Mouse (Mus musculus): ENCODE results near the gene Polr1c.

Polr1c gene

DNA sequence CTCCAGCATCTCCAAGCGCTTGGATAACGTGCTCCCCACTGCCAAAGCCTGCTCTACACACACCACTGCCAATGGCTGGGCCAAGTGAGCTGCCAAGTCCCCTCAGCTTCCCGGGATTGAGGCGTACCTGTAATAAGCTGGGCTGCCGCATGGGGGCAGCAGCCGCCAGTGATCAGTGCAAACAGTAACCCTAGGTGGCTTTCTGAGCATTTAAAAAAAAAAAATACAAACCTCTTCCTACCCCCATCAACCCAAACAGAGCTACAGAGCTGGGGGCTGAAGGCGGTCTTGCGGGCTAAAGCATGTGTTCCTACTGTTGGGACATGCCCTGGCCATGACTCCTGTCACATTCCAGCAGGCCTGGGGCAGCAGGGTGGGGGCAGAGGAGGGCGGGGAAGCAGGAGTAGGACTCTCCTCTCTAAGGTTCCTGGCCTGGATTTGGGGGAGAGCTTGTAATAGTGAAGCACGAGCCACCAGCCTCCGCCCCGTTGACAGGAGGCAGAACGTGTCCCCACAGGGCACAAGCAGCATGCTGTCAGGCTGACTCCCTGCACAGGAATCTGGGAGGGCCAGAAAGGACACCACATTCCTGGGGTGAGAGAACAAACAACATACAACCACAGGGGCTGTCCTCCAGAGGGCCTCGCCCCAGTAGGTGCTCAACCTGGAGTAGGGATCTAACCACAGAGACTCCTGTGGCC lies 18.2 kb upstream of the Polr1c start:
- DNase-seq (ENCODE audit: low spot score): peak; percentile 77

DNA sequence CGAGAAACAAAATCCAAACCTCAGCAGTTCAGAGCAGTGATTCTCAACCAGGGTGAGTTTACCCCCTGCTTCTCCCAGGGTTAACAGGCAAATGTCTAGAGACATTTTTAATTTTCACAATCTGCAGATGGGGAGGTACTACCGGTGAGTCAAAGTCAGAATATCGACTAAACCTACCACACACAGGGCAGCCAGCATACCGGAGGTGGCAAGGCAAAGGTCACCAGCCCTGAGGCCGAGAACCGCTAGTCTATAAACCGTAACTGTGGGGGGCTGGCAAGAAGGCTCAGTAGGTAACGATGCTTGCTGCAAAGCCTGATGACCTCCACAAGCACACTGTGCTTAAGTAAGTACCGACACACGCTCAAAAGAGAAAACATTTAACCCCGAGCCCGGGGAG lies 17.6 kb upstream of the Polr1c start:
- DNase-seq (ENCODE audit: low spot score): no peak

DNA sequence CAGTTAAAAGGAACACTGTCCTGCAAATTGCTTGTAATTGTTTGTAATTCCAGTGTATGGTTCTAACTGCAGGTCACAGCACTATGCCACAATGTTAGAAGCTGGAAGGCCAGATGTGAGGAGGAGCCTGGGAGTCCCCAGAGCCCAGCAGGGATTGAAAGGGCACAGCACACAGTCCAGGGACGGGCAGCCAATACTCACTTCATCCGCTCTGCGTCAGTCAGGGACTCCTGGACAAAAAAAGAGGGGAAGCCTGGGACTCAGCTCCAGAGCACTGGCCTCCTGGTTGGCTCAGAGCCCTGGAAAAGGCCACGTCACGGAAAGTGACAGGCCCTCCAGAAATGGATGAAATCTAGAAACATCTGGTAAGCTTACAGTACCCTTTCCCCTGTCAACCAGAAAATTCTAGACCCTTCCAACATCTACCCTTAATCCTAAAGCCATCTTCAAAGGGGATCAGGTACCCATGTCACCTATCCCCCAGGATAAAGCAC lies 14.4 kb upstream of the Polr1c start:
- no peak for DNase-seq (ENCODE audit: low spot score)

DNA sequence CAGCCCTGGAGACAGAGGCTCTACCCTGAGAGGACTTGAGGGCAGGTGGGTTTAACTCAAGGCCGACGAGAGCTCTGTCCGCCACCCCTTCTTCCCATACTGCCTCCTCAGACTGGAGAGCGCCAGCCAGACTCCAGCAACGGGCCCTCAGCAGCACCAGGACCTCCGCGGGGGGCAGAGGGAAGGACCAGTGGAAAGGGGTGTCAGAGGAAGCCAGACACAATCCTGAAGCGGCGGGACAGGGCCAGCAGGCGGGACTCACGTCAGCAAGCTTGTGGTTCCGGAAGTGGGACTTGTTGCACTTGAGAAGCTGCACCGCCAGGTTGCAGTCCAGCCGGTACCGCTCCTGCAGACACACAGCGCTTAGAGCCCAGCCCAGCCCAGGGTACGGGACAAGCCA lies 11.8 kb upstream of the Polr1c start:
- DNase-seq (ENCODE audit: low spot score): no peak

DNA sequence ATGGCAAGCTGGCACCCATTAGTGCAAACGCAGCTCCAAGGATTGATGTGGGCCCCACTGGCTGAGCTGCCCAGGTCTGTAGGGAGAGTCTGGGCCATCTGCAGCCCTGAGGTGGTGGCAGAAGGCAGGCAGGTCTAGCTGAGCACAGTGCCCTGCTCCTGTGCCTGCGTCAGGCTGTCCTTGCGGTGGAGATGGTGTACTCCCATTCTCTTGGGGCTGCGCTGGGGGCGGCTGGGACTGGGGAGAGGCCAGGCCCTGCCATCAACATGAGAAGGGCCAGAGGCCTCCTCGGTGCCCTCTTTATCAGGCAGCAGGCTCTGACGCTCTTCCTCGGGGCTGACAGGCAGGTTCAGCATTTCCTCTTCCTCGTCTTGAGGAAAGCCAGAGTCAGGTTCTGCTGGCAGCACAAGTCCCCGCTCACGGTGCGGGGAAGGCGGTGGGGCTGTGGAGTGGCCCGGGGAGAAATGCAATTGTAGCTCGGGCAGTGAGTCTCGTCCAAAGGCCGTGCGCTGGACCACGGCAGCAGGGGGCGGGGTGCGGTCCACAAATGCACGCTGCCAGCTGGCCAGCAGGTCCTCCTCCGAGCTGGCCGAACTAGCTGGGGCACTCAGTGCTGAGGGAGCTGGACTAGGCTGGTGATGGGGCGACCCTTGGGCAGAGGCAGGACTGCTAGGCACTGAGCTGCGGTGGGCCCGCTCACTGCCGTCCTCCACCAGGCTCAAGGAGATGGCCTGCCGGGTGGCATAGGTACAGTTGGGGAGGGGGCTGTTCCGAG lies 10.6 kb upstream of the Polr1c start:
- DNase-seq (ENCODE audit: low spot score): no peak

DNA sequence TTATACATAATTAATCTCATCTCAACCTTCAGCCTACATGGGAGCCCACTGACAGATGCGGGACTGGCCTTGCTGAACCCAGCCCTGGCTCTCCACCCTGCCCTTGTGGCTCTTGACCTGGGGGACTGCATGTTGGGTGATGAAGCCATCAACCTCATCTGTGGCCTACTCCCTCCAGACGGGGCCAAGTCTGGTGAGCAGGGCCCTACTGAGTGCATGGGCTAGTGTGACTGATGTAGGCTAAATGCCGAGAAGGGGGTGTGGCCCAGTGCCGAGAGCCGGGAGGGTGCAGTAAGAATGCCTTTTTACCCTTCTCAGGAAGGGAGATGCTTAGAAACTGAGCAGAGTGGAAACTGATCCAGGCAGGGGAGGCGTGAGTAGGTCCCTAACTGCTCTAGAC lies 7.3 kb upstream of the Polr1c start:
- DNase-seq (ENCODE audit: low spot score): no peak

DNA sequence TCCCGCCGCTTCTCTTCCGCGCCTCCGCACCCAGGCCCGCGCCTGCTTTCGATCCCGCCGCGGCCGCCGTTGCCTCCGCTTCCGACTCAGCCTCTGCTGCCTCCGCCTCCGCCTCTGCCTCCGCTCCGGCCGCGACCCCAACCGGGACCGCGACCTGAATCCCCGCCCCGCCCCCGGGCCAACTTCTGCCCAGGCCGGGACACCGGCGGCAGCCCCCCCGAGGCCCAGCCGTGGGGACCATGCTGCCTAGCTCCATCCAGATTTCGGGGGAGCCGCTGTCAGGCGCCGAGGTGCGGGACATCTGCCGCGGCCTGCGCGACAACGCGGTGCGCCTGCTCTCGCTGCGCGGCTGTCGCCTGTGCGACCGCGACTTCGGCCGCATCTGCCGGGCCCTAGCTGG lies 6.3 kb upstream of the Polr1c start:
- DNase-seq (ENCODE audit: low spot score): no peak

DNA sequence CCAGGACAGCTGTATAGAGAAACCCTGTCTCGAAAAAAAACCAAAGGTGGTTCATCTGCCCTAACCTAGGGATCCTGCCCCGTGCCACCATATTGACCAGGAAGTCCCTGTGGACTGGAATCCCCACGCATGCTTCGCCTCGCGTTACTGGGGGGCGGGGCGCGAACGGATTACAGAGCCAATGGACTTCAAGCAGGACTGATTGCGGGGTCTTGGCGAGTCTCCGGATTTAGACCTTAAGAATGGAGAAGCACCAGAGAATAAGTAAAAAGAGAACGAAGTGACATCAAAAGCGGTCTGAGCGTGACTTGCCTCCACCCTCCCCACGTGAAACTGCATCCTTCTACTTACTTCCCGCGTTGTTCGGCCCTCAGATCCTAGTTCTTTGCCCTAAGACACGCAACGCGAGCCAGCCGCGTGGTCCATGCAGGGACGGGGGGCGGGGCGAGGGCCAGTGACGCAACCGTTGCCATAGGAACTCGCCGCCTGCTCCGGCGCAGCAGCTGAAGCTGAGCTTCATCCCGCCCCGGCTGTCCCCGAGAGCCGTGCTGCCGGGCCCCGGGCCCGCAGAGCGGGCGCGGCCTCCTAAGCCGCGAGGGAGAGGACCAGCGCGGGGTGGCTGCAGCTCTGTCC lies 5.7 kb upstream of the Polr1c start, which contains the start of gene Lrrc73:
Gene Lrrc73, plus strand, starts transcription at position 80 of the 633 bp plus-strand sequence.
- DNase-seq (ENCODE audit: low spot score): peak; percentile 96

DNA sequence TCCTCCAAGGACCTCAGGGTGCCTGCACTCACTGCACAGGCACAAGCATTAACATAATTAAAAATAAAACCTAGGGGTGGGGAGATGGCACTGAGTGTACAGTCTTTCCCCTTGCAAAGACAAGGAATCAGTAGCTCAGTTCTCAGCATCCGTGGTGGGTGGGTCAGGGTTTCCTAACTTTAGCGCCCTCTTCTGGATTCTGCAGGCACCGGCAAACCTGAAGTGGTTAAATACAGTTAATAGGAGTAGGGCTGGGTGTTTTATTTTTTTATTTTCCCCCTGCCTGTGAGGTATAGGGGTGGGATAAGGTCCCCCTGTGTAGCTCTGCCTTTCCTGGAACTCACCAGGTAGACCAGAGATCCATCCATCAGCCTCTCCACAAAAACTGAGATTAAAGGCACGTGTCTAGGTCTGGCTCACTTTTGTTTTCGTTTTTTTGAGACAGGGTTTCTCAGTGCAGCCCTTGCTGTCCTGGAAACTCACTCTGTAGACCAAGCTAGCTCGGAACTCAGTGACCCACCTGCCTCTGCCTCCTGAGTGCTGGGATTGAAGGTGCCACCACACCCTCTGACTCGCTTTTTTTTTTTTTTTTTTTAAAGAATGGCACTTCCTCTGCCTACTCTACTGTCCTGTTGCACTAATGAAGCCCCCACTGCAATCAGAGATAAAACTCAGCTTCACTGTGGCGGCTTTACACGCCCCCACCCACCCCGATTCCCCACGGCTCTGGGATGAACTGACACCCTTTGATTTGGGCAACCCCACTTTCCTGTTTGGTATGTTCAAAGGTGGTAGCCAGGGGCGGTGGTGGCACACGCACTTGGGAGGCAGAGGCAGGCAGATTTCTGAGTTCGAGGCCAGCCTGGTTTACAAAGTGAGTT lies 5.0 kb upstream of the Polr1c start:
- DNase-seq (ENCODE audit: low spot score): peak; percentile 69

DNA sequence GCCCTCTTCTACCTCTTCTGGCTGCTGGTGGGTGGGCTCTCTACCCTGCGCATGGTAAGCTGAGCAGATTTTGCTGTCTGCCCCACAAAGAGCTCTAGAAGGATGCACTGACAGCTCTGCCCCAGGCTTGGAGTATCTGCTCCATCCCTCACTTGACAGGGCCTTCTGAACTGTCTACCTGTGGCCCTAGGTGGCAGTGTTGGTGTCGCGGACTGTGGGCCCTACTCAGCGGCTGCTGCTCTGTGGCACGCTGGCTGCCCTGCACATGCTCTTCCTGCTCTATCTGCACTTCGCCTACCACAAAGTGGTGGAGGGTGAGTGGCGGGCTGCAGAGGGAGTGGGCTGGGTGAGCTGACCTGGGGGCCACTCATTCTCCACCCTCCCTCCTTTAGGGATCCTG lies 3.3 kb upstream of the Polr1c start:
- DNase-seq (ENCODE audit: low spot score): no peak

DNA sequence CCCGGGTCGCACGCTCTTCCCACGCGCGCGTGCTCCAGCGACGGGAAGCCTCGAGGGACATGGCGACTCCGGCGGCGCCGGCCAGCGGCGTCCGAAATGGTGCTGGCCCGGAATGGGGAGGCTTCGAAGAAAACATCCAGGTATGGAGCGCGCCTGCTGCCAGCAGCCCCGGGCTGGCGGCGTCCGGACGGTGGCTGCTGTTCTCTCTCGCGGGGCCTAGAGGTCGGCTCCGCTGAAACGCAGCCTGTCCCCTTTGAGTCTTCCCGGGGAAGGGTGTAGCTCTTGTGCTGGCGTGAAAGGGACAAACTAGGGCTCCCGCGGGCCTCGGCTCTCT lies 302 bp upstream of the Polr1c start:
- DNase-seq (ENCODE audit: low spot score): no peak

DNA sequence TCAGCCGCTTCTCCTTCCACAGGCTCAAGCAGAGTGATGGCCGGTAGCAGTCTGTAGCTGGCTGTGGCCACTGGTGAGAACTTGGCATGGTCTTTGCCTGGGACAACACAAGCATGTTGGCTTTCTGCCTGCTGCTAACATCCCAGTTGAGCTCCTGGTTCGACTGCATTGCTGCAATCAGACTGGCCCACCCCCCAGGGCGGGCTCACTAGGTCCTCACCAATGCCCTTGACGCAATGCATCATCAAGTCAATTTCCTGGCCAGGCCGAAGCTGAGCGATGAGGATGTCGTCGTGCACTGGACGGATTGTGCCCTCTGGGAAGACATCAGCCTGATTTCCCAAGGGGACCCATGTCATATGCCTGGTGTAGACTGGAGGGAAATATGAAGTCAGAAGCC lies 3.3 kb downstream of the Polr1c start:
- peak; percentile 3 for DNase-seq (ENCODE audit: low spot score)

DNA sequence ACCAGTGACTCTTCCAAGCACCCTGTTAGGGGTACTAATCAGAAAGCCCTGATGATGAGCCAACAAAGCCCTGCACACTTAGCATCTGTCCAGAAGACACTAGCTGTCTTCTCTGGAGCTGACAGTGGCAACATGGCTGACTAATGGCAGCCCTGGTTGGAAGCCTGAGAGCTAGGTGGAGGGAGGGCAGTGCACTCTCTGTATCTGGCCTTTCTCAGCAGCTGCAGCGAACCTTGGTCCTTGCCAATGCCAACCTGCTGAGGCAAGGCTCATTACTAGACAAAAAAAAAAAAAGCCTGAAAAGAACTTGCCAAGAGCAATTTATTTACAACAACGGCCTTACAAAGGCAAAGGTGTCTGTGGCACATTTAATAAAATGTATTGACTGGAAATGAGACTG lies 4.2 kb downstream of the Polr1c start:
- DNase-seq (ENCODE audit: low spot score): peak; percentile 11

DNA sequence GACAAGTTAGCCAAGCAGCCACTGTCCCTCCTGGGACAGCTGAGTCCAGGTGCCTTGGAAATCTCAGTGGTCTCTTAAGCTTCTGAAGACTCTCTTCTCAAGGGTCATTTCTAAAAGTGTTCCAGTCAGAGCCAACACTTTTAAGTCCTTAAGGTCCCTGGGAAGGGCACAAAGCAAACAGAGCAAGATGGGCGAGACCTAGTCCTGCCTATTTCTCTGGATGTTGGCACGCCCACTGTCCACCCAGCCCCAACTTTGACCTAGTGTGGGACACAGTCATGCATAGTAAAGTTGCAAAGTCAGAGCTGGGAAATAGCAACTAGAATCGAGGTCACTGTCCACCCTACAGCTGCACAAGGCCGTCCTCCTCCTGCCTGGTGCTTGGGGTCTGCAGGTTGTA lies 4.9 kb downstream of the Polr1c start:
- peak; percentile 3 for DNase-seq (ENCODE audit: low spot score)

DNA sequence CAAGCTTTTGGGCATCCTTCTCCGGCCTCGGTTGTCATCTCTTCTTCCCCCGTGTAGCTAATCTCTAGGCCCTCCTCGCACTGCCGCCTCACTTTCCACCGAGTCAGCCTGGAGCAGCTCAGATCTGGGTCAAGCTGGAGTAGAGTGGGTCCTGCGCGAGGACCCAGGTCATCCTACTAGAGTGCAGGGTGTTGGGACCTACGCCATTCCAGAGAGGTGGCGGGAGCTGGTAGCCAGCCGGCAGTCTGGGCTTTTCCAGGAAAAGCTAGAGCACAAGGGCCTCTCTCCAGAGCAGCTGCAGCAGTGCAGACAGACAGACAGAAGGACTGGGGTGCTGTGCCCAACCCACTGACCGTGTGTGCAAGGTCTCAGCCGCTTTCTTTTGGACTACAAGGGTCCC lies 5.6 kb downstream of the Polr1c start:
- no peak for DNase-seq (ENCODE audit: low spot score)

DNA sequence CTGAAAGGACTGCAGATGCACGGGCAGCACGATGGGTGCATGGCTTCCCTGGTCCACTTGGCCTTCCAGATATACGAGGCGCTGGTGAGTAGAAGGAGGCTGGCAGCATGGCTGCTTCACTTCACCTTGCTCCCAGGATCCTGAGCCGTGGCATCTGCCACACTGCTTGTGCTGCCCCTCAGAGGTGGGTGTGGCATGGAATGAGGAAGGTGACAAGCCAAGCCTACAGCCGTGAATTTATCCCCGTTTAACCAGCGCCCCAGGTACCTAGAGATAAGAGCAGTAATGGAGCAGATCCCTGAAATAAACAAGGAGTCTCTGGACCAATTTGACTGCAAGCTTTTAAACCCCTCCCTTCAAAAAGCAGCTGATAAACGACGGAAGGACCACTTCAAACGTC lies 6.4 kb downstream of the Polr1c start:
- DNase-seq (ENCODE audit: low spot score): no peak

DNA sequence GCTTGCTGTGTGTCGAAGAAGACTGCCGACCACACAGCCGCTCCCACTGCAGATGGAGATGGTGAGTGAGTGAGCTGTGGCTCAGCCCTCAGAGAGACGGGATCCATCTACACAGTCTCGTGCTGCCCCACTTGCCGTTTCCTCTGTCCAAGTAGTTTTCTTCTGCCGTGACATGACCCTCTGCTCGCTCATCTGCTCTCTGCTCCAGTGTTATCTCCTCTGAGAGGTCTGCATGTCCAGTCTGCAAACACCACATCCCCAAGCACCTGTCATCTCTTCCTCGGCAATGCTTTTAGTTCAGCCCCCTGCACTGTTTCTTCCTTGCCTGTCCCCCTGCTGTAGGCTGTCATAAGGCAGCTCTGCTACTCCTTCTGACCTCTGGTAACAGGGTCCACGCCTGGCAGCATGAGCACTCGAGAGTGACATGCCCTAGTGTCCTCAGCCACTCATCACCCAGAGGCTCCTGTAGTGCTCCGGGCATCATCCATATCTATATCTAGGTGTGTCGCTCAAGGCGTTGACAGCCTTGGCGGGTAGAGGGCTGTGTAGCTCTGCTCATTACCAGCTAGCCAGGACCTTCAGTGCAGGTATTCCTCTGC lies 8.2 kb downstream of the Polr1c start:
- DNase-seq (ENCODE audit: low spot score): peak; percentile 6

DNA sequence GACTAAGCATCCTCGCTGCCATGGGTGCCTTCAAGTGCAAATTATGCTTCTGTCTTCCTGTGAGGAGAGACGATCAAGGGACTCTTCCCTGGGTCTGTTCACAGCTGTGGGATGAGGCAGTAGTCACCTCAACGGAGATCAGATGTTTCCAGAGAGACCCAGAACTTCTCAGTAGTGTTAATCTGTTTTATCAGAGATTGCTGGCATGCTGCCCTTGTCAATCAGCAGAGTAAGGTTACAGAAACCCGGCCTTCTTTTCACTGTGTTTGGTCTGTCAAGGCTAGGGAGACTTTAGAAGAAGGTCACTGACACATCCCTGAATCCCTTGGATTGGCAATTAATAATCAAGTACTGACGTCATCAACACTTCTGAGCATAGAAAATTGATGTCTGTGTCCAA lies 10.4 kb downstream of the Polr1c start:
- DNase-seq (ENCODE audit: low spot score): no peak

DNA sequence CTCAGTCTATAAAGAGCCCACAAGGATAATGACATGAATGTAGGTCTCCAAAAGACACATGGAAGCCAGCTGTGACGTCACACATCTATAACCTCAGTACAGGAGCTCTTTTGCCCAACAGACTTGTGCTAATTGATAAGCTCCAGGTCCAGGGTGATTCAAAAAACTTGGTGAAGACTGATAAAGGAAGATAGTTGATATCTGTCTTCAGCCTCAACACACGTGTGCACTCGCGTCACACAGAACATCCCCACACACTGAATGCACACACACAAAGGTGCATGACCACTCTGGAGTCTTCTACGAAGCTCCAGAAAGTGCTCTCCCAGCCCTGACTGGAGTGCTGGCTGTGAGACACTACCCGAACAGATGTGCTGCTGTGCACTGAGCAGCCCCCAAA lies 10.8 kb downstream of the Polr1c start:
- DNase-seq (ENCODE audit: low spot score): no peak

DNA sequence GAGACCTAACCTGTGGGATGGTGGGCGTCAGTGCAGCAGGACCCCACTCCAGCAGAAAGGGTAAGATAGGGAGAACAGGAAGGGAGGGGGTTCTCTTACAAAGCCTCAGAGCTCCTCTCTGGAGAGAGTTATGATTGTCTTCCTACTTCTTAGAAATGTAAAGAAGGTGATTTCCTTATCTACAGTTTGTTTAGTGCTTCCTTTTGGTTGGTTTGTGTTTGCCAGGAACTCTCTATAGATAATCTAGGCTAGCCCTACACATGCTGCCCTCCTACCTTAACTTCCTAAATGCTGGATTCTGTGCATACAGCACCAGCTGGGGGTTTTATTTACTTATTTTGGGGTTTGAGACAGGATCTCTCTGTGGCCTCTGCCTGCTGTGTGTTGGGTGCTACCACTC lies 11.8 kb downstream of the Polr1c start:
- no peak for DNase-seq (ENCODE audit: low spot score)

DNA sequence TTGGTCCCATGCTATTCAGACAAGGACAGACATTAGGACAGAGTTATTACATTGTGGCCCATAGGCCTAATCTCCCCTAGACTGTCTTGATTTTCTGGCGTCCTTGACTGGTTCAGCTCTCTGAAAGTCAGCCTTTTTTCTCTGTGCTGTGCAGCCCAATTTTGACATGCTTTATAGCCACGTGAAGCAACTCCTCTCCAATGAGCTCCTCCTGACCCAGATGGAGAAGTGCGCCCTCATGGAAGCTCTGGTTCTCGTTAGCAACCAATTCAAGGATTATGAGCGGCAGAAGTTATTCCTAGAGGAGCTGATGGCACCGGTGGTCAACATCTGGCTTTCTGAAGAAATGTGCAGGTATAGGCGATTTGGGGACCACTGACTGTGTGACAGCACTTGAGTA lies 20.3 kb downstream of the Polr1c start:
- DNase-seq (ENCODE audit: low spot score): no peak

DNA sequence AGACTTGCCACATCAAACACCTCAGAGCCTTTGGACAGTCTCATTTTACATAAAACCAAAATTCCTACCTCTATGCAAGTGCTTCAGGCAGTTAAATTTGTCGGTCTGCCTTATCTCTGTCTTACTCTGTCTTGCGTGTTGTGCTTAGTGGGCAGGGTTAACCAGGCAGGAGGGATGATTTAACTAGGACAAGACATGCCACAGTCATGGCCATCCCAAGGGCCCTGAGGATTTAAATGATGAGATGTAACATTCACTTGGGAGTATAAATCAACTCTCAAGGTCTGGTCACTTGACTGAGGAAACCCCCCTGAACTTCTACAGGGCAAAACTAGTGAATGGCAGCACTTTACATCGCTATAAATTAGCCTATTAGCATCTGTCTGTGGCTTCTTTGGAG lies 26.3 kb downstream of the Polr1c start:
- DNase-seq (ENCODE audit: low spot score): no peak

Data from embryo, embryonic 10 days (tissue).